Mouse (Mus musculus) right cerebral cortex, postnatal 14 days (tissue): Measurements from ENCODE around the gene Themis3.

Experiments
- DNase-seq: peaks from one replicate; pipeline ENCODE4 v3.0.0; 2022

Themis3 gene

DNA sequence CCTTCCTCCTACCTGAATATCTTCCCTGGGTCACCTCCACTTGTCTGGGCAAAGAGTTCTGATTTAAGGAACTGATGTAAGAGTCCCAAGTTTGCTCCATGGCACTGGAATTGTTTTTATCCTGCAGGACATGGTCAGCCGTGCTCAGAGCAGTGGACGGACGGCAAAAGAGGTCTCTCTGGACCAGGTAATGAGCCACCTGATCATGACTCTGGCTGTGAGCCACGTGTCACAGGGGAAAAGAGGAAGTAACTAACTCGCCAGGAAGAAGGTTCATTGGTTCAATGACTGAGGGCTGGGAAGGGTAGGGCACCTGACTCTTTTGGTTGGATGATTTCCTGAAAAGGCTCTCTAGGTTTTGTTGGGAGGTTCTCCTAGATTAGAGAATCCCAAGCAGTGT is at the start of gene Themis3:
Themis3 (minus strand) TSS at position 187 of the 400 bp plus-strand sequence.
- DNase-seq, result no peak

DNA sequence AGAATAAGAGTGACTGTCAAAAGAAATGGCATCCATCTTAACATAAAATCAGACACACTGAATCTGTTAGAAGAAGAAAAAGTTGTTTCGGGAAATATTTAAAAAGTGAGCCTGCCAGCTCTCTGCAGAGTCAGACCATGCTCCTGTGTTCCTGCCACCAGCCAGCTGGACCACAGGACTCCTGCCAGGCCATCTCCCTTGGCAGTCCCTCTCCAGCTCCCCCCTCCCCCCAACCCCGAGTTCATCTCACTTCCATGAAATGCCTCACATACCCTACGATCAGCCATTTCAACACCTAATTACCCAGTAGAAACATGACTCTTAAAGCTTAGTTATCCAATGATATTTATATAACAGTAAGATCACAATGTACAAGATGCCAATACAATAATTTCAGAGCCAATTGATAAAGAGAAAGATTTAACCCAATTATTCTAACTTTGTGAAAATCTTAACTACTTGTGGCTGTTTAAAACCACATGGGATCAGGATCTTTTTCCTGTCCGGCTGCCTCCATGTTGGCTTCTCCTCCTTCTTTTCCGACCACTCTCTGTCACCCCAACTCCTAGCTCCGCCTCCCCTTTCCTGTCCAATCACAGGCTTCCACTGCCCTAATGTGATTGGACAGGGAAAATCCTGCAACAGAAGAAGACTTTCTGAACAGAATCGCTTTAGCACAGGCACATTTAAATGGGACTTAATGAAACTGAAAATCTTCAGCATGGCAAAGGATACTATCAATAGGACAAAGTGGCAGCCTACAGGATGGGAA is 43.7 kb upstream of the Themis3 start:
- DNase-seq, result no peak

DNA sequence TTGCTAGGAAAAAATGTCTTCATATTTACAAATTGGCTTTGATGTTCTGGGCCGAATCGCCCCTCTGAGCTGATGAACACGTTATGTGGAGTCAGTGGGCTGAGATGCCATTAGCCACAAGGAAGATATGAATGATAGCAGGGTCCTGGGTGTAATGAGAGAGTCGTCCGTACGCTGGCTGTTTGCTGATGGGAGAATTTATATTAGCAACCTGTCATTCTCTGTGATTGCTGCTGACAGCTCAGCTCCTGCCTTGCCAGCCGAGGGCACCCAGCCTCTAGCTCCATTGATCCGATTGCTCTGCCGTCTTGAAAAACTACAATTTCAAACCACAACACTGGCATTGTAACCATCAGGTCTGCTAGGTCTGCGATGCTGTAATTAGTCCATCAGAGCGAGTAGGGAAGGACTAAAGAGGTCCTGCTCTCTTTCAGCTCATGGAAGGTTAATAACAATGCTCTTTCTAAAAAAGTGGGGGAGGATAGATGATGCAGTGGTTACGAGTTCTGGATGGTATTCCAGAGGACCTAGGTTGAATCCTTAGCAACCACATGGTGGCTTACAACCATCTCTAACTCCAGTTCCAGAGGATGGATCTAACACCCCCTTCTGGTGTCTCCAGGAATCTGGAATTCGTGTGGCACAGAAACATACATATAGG is 25.7 kb upstream of the Themis3 start:
- DNase-seq, result no peak

DNA sequence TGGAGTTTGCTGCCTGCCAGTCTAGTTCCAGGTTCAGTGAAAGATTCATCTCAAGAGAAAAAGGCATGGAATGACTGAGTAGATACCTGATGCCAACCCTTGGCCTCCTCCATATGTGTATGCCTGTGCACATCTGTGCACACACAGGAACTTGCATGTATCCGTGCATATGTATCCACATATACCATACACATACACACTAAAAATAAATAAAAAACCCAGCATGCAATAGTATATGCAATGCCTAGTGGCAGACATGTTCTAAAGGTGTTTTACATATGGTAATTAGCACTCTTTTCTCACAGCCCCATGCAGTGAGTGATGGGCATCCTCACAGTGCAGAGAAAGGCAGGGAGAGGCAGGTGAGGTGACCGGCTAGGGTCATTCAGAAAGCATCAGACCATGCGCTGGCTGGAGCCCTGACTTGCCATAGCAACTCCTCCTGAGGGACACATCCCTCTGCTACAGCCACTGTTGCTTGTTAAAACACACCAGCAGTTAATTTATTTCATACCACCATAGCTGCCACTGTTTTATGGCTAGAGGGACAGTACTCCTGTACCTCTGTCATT is 24.9 kb upstream of the Themis3 start:
- DNase-seq, result no peak

DNA sequence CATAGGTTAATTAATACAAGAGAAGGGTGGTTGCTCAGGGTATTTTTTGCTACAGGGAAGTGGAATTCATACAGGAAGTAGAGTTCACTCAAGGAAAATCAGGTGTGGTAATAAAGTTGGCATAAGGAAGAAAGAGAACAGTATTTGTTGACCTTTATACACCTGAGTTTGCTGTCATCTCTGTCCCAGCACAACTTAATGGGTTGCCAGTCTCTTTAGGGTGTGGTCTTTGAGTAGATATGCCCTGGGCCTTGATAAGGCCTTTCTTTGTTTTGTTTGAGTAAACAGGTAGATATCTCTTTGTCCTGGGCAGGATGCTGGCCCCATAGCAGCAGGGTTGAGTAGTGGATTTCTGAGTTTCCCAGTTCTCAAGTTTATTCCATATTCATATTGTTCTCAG is 15.6 kb upstream of the Themis3 start:
- DNase-seq, result no peak

DNA sequence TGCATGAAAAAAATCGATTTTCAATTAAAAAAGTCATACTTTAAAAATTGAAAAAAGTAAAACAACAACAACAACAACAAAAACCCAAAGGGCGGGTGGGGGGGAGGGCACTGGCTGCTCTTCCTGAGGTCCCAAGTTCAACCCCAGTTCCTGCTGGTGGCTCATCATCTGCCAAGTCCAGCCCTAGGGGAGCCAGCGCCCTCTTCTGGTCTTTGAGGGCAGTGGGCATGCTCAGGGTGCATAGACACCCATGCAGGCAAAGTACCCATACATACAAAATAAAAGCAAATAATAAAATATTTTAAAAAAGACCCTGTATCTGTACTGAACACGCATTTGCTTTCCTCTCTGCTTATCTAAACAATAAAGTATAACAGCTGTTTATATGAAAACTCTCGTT is 10.5 kb upstream of the Themis3 start:
- DNase-seq, result no peak

DNA sequence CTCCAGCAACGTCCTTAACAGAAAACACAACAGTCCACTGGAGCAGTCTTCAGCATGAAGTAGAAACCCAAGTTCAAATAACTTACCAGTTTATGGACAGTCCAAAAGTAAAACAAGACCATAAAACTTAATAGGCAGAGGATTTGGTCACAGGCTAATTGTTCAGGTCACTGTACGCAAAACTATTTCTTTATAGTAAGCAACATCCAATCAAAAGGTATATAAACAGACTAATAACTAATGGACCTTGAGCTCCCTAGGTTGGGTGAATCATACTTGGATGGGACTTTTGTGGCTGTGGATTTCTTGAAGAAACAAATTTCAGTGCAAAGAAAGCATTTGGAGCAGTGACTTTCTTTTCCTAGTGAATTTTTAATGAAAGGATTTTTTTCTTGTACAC is 6.8 kb upstream of the Themis3 start:
- DNase-seq, result no peak

DNA sequence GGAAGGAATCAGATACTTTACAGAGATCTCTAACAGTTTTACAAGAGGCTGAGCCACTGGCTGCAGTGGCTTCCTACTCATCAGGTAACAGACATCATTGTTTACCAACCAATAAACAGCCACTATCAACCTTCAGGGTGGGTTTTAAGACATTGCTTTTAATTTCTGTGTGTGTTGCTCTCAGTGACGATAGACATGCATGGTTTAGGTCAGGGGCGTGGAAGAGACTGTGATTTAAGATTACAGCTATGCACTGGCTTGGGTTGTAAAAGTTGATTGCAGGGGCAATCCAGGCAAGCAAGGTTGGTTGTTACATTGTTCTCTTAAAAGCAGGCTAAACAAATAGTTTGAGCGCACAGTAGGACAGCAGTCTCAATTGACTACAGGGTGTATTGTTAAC is 1.4 kb upstream of the Themis3 start:
- no peak for DNase-seq

DNA sequence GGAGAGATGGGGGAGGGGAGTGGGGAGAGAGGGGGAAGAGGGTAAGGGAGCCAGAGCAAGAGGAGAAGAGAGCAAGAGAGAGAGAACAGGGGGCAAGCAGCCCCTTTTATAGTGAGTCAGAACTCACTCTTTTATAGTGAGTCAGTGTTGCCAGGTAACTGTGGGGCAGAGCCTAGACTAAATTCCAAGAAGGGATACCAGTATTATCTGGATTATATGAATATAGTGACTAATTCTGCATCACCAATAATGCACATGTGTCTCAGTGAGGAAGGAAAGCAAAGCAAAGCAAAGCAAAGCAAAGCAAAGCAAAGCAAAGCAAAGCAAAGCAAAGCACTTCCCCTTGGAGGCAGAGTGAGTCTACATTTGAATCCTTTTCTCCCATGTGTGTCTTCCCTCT is 835 bp upstream of the Themis3 start:
- no peak for DNase-seq

DNA sequence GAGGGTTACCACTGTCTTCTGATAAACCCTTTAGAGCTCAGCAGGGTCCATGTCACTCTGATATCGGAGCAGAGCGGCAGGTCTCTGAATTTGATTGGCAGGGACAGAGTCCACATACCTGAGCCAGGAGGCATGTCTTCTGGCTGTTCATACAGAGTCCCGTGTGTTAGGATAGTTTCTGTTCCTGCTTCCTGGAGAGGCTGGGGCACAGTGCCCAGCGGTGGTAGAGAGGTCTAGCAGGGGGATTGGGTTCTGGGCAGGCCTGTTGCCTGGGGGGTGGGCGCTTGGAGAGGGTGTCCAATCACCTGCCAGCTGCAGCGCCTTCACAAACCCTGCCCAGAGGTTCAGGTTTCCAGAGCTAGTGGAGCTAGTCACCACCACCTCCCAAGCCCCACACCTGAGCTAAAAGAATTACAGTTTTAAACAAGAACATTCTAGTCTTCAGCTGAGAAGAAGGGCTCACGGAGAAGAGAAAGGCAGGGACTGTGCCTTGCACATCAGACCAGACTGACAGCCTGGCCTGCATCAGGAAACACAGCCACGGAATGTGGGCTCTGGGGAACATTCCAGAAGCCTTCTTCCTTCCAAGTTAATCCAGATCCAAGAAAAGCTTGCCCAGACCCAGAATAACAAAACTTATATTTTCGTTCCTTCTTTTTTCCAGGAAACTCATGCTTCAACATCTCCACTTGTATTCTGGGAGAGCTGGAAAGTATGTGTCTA is 3.9 kb downstream of the Themis3 start:
- DNase-seq, result no peak

DNA sequence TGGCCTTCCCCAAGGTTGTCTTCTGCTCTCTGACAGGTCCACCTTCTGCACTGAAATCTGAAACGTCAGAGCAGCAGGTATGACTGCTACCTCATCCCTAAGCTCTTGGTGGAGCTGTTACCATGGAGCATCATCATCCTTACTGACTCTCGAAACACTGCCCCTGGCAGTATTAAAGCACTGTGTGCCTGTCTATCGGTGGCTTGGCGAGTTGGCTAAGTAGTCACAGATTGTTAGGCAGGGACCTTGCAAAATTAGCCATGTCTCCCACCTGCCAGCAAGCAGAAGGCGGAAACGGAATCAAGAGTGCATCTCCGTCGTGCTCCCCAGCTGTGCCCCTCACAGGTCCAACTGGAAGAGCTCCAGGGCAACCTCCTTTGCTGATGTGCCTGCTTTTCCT is 4.6 kb downstream of the Themis3 start:
- no peak for DNase-seq

DNA sequence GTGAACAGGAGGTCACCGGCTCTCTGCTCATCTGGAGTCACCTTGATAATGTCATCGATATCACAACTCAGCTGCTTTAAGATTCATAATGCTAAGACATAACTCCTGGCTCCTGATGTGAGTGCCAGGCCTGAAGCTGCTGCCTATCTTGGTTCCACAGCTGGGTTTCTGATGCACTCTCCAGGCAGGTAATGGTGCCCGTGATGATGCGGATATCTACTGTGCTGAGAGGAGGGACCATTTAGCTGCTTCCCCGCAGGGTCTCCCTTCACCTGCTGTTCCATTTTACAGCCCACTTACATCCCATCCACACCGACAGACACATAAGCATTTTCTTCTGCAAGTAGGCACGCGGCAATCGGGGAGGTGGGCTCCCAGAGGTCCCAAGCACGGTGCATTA is 7.7 kb downstream of the Themis3 start:
- no peak for DNase-seq

DNA sequence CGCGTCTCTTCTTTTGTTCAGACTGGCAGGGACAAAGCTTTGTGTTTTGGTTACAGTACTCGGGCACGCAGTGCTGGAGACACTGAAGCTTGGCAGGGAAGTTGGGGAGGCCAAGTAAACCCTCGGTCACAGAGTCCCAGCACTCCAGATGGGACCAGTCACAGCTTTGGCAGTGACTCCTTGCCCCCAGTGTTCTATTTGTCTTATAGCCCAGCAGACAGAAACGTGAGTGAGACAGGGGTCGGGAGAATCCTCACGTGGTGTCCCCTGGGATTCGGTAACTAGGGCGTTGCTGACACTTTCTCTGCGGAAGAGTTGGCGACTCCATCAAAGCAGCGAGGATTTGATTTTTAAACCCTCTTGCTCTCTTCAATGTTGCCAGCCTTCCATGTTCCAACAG is 8.3 kb downstream of the Themis3 start:
- DNase-seq, result no peak

DNA sequence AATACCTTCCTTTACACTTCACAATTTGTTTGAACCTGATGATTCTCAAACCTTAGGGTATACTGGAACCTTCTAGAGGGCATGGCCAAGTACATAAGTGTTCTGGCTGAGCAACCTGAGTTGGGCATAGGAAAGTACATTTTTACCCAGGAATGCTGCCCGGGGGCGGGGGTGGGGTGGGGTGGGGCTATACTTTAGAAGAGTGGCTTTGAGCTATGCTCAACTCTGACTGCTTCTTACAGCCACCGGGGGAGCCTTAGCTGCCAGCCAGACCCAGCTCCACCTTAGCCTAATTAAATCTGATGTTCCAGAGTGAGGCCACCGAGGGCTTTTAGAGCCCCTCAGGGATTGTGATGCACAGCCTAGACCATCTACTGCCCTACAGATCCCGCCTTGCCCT is 13.4 kb downstream of the Themis3 start:
- no peak for DNase-seq

DNA sequence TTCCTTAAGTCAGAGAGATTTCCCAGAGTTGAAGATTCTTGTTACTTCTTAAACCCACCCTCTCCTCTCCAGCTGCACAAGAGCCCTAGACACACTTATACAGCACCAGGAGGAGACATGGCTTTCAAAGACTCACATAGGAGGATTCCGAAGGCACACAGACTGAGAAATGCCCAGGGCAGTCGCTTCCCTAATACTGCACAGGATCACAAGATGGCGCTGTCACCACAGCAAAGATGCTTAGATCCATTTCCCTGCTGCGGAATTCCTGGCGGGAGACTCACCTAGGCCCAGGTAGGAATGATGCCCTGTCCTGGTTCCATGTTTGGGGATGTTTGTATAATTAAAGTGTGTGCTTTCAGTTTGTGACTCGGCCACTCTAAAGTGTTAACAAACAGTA is 16.4 kb downstream of the Themis3 start:
- DNase-seq, result peak; percentile 71

DNA sequence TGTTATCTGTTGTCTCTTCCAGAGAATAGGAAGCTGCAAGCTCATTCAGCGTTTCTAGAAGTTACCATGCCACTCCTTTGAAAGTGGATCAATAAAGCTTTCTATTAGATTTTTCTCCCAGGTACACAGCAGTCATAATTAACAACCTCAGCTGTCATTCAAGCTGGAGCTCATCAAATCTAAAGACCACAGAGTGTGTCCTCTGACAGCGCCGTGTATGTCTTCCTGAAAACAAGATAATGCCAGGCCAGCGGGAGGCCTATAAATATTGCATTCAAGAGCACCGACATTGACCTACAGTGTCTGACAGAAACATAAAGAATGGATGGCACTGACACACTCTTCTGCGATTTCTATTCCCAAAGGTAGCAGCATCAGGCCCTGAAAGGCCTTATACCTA is 16.9 kb downstream of the Themis3 start:
- DNase-seq, result no peak

DNA sequence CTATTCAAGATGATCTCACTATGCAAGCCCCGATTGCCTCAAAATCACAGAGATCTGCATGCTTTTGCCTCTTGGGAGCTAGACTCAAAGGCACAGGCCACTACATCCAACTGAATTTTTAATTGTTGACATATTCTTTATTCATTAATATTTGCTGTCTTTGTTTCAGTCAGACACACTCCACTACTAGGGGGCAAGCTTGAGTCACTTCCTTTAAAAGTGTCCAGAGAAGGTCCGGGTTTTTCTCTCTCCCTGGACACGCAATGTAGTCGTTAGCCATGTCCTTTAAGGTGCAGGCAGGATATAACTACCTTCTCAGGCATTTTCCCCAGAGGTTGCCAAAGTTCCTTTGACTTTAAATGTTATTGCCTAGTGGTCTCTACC is 21.8 kb downstream of the Themis3 start:
- DNase-seq, result peak; percentile 22

DNA sequence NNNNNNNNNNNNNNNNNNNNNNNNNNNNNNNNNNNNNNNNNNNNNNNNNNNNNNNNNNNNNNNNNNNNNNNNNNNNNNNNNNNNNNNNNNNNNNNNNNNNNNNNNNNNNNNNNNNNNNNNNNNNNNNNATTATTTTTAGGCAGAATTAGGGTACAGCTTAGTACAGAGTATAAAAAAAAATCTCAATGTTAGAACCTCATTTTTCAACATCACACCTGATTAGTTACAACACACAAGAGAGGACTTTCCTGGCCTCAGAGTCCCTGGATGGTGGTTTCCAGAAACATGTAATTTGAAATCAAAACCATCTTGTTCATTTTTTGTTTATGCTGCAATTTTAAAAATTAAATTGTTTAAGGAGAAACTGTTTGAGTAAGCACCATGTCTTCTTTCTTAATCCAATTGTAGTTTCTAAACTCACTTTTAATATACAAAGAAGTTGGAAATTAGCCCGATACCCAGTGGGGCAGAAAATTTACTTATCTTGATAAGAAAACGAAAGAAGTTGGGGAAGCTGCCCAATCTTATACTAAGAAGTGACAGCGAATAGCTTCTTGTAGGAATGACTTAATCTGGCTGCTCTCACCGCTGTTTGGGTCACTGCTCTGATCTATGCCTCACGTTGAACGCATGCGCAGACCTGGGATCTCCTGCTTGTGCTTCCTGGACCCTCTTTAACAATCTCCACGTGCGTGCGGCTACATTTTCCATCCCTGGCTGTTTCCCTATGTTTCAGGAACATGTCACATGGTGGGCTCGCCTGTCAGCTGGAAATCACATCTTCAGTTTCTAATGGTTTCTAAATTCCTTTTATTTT is 22.4 kb downstream of the Themis3 start:
- no peak for DNase-seq

DNA sequence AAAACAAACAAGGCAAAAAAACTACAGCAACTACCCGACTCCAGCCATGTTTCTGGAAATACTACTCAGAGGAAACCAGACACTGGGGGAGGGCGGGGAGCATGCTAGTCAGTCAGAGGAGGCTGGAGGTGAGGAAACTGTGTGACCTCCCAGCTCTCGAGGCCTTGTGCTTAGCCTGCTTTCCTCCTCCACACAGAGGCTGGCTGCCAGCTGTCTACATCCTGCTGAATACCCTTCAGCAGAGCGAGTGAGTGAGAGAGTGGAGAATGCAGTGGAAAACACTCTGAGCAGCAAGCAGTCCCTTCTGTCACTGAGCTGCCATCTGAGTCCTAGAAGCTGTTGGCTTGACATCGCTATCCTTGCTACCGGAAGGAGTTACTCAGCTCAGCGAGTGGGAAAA is 30.2 kb downstream of the Themis3 start:
- peak; percentile 11 for DNase-seq

DNA sequence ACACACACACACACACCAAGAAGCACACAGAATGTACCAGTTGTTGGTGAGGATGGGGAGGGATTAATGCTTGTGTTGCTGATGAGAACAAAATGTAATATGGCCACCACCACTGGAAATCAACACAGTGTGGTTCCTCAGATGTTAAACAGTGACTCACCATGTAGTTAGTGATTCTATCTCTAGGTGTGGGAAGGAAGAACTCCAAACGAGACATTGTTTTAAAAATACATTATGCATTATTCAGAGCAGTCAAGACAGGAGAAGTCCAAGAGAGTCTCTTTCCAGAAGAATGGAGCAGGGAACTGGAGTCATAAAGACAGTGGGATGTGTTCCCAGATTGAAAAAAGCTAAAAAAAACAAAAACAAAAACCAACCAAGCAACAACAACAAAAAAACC is 30.9 kb downstream of the Themis3 start:
- DNase-seq, result no peak

DNA sequence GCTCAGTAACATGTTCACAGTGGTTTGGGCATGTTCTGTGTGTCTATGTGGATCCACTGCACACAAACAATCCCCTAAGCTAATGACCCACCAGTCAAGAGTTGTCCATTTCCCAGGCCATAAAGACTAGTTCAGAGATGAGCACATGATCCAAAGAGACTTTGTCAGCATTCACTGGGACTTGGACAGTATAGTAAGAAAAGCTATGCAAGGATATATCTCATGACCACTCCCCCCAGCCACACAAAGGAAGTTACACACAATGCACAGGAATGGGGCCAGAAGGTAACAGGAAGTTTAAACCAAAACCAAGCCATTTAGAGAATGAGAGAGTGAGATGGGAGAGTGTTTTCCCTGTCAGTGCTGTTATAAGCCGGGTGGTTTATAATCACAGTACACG is 33.0 kb downstream of the Themis3 start:
- DNase-seq, result no peak

DNA sequence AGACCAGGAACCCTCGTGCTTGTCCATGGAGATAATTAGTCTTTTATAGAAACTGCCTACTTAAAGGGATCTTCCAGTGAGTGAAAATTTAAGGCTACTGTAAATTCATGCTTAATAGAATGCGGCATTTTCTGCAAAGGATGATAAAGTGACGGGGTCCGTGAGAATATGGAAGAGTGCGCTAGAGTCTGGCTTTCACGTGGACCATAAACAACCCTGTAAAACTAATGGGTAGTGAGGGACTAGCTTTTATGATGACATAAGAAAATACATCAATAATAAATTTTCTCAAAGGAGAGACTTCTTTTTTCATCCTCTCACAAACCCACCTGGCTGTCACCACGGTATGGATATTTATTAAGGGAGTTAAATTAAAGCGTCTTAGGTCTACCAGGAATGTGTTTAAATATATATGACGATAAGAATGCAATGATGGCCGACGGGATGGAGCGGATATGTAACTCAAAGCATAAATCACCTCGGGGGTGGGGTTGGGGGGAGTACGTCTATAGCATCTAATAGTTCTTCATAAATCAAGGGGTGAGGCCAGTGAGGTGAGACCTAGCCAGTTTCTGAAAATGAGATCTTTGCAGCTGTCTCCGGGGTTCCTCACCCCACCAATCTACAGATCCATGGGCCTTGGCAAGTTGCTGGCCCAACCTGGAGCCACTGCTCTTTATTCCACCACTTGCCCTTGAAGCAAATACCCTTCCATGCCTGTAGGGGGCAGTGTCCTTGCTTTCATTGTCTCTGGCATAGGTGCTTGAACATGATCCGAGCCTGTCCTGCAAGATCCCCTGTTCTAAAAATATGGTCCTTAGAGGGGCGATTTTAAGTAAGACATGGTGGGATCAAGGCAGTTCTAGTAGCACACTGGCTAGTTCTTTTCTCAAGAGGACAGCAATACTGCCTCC is 35.8 kb downstream of the Themis3 start:
- DNase-seq, result no peak
